Mouse (Mus musculus) mesoderm, embryonic 11.5 days (tissue): ENCODE results near the gene Ucp3.
"Not testable (repeated sequence)": the region's sequence is repeated elsewhere in the genome, so short reads cannot be mapped to it uniquely, and the experiment has no call there.

Experiments
- DNase-seq: peaks from one replicate; pipeline ENCODE4 v3.0.0-alpha.2; 2012; ENCODE audit warnings: low read depth, low spot score

Ucp3 gene

GRCm38 (mm10) chr7:100473846-100474454, 1.2 kb downstream of the Ucp3 start:
- DNase-seq = no peak

GRCm38 (mm10) chr7:100474680-100475079, 1.9 kb downstream of the Ucp3 start:
- no peak for DNase-seq

- DNase-seq = no peak
These were observed 6.5 kb downstream of the Ucp3 start for GRCm38 (mm10) chr7:100479100-100479822.

- DNase-seq = no peak
These were observed 7.0 kb downstream of the Ucp3 start for GRCm38 (mm10) chr7:100479823-100480164.

- DNase-seq = no peak
These were observed 7.4 kb downstream of the Ucp3 start for GRCm38 (mm10) chr7:100480175-100480574.

- not testable (repeated sequence) for DNase-seq
These were observed 9.3 kb downstream of the Ucp3 start for GRCm38 (mm10) chr7:100482046-100482445.

GRCm38 (mm10) chr7:100484493-100484892, 11.7 kb downstream of the Ucp3 start:
- DNase-seq = no peak

- DNase-seq = no peak
These were observed 14.5 kb downstream of the Ucp3 start for GRCm38 (mm10) chr7:100487301-100487700.

- no peak for DNase-seq
These were observed 15.8 kb downstream of the Ucp3 start for GRCm38 (mm10) chr7:100488474-100489048.

- DNase-seq = no peak
These were observed 19.8 kb downstream of the Ucp3 start for GRCm38 (mm10) chr7:100492391-100493116.

GRCm38 (mm10) chr7:100493117-100493483, 20.3 kb downstream of the Ucp3 start, which contains the start of gene Ucp2:
Gene Ucp2, plus strand, starts transcription at chr7:100493337.
- peak; percentile 77 for DNase-seq

GRCm38 (mm10) chr7:100493484-100494414, 21.0 kb downstream of the Ucp3 start:
- peak; percentile 63 for DNase-seq

- DNase-seq = no peak
These were observed 21.6 kb downstream of the Ucp3 start for GRCm38 (mm10) chr7:100494415-100494831.

- no peak for DNase-seq
These were observed 22.3 kb downstream of the Ucp3 start for GRCm38 (mm10) chr7:100495042-100495441.

- peak; percentile 53 for DNase-seq
These were observed 22.9 kb downstream of the Ucp3 start for GRCm38 (mm10) chr7:100495581-100496251.

GRCm38 (mm10) chr7:100496371-100496770, 23.6 kb downstream of the Ucp3 start:
- no peak for DNase-seq

- DNase-seq = no peak
These were observed 24.0 kb downstream of the Ucp3 start for GRCm38 (mm10) chr7:100496791-100497190.

GRCm38 (mm10) chr7:100497402-100497801, 24.6 kb downstream of the Ucp3 start:
- no peak for DNase-seq

GRCm38 (mm10) chr7:100497982-100498381, 25.2 kb downstream of the Ucp3 start:
- no peak for DNase-seq

- no peak for DNase-seq
These were observed 26.7 kb downstream of the Ucp3 start for GRCm38 (mm10) chr7:100499465-100499864.
